Mouse (Mus musculus) embryonic facial prominence, embryonic 11.5 days (tissue): ENCODE measurements at regions not wholly inside any gene's neighbourhood (a gene's known extent, or its start where the extent isn't known, plus 50 kb on each side); places are given as distances from the start of the nearest gene placed in this dataset.

Experiments used
- ATAC-seq: fragments of 200-750 bp; cut with Nextera tagmentation; replicated peaks from 2 replicates; pipeline ENCODE4 v1.8.0; 2017; ENCODE audit warnings: low read depth; ENCODE audit not compliant: insufficient number of reproducible peaks, low FRiP score, low TSS enrichment
- DNase-seq: peaks from one replicate; pipeline ENCODE4 v3.0.0-alpha.2; 2015; ENCODE audit warnings: low spot score
- H3K27ac ChIP-seq: fragments of 300-500 bp; sonication (generic); replicated peaks from 2 replicates; pipeline ENCODE4 v1.5.1; 2014; ENCODE audit warnings: mild to moderate bottlenecking, low read depth, low read length, control low read depth
- H3K27me3 ChIP-seq: fragments of 300-500 bp; sonication (generic); 2 replicates; pipeline ENCODE4 v1.6.1; 2014; ENCODE audit warnings: mild to moderate bottlenecking, low read length, moderate library complexity, mixed read lengths; ENCODE audit not compliant: control insufficient read depth, insufficient read depth
- H3K36me3 ChIP-seq: fragments of 300-500 bp; sonication (generic); replicated peaks from 2 replicates; pipeline ENCODE4 v1.6.1; 2014; ENCODE audit warnings: low read depth, mild to moderate bottlenecking, low read length, moderate library complexity, mixed read lengths; ENCODE audit not compliant: control insufficient read depth, insufficient read depth
- H3K4me1 ChIP-seq: fragments of 300-500 bp; sonication (generic); 2 replicates; pipeline ENCODE4 v1.6.1; 2014; ENCODE audit warnings: low read length, mixed read lengths; ENCODE audit not compliant: control insufficient read depth, insufficient read depth
- H3K4me2 ChIP-seq: fragments of 300-500 bp; sonication (generic); 2 replicates; pipeline ENCODE4 v1.6.1; 2014; ENCODE audit warnings: low read depth, mild to moderate bottlenecking, control low read depth, low read length, moderate library complexity
- H3K4me3 ChIP-seq: fragments of 300-500 bp; sonication (generic); 2 replicates; pipeline ENCODE4 v1.5.1; 2014; ENCODE audit warnings: low read depth, low read length, control low read depth
- H3K9ac ChIP-seq: fragments of 300-500 bp; sonication (generic); replicated peaks from 2 replicates; pipeline ENCODE4 v1.6.1; 2014; ENCODE audit warnings: mild to moderate bottlenecking, control low read depth, low read length
- H3K9me3 ChIP-seq: fragments of 300-500 bp; sonication (generic); replicated peaks from 2 replicates; pipeline ENCODE4 v1.6.1; 2016; ENCODE audit warnings: mild to moderate bottlenecking, low read length, inconsistent platforms, mixed read lengths; ENCODE audit not compliant: control insufficient read depth
- WGBS: fragments of 180-500 bp; shearing (Covaris S2); extraction: QIAGEN DNeasy Blood & Tissue Kit; methylation state at CpG from one replicate; pipeline ENCODE4 v1.1.7; 2014; 5-methylcytosine and 5-hydroxymethylcytosine counted together

- DNase-seq = no peak
- no peak for ATAC-seq
These were observed 539.2 kb downstream of the Kcnj2 start for GRCm38 (mm10) chr11:111605146-111605545.

GRCm38 (mm10) chr11:111610522-111611015 is 544.6 kb downstream of the Kcnj2 start:
- DNase-seq = no peak
- Histone ChIP-seq H3K4me3 (no peak overlapping the region), H3K4me2 (no peak overlapping the region), H3K36me3 (no peaks in the 10 kb centered on the region), H3K27ac (no peak overlapping the region), H3K9me3 (no peaks in the 10 kb centered on the region), H3K9ac (no peak overlapping the region), H3K27me3 (no peaks in the 10 kb centered on the region), H3K4me1 (no peaks in the 10 kb centered on the region)
- 76% methylated on average over 5 of the region's 5 CpGs for WGBS
- no peak for ATAC-seq

More at GRCm38 (mm10) chr11:111605146-111605545, 539.2 kb downstream of the Kcnj2 start:
- Histone ChIP-seq H3K9me3 (no peaks in the 10 kb centered on the region), H3K4me2 (no peak overlapping the region), H3K27me3 (no peaks in the 10 kb centered on the region), H3K9ac (no peak overlapping the region), H3K36me3 (no peaks in the 10 kb centered on the region), H3K4me3 (no peak overlapping the region), H3K27ac (no peak overlapping the region), H3K4me1 (no peaks in the 10 kb centered on the region)
- WGBS = 72% methylated on average over 11 of the region's 11 CpGs

- no peaks in the 10 kb centered on the region for H3K9me3 ChIP-seq
- ATAC-seq = no peak
- no peaks in the 10 kb centered on the region for H3K4me1 ChIP-seq
- H3K27me3 ChIP-seq = no peaks in the 10 kb centered on the region
- DNase-seq = no peak
- no peak overlapping the region for H3K4me2 ChIP-seq
- H3K27ac ChIP-seq = no peak overlapping the region
- WGBS = 76% methylated on average over 7 of the region's 7 CpGs
- H3K4me3 ChIP-seq = no peak overlapping the region
- no peaks in the 10 kb centered on the region for H3K36me3 ChIP-seq
- H3K9ac ChIP-seq = no peak overlapping the region
These were observed 577.6 kb downstream of the Kcnj2 start for GRCm38 (mm10) chr11:111643603-111644002.

- no peaks in the 10 kb centered on the region for H3K36me3 ChIP-seq
- no peak overlapping the region for H3K4me2 ChIP-seq
- no peaks in the 10 kb centered on the region for H3K9me3 ChIP-seq
- no peak overlapping the region for H3K9ac ChIP-seq
- peak; percentile 75 for DNase-seq
- ATAC-seq = no peak
- H3K4me3 ChIP-seq = no peak overlapping the region
- WGBS = 36% methylated on average over 3 of the region's 3 CpGs
- no peak overlapping the region for H3K27ac ChIP-seq
- no peaks in the 10 kb centered on the region for H3K27me3 ChIP-seq
- H3K4me1 ChIP-seq = no peaks in the 10 kb centered on the region
These were observed 586.9 kb downstream of the Kcnj2 start for GRCm38 (mm10) chr11:111652882-111653281.

- Histone ChIP-seq H3K4me1 (no peaks in the 10 kb centered on the region; the same call in 1 of the 2 replicates), H3K4me2 (no peak overlapping the region), H3K4me3 (no peak overlapping the region), H3K27me3 (no peaks in the 10 kb centered on the region), H3K9me3 (no peaks in the 10 kb centered on the region), H3K9ac (no peak overlapping the region), H3K27ac (no peak overlapping the region), H3K36me3 (no peaks in the 10 kb centered on the region)
- DNase-seq (no peak), ATAC-seq (no peak)
- 92% methylated on average over 9 of the region's 9 CpGs for WGBS
These were observed 591.8 kb downstream of the Kcnj2 start for GRCm38 (mm10) chr11:111657778-111658177.

- 0 out of 2 replicates have a peak, but pooled peaks have one; percentile 52 for ATAC-seq
These were observed 592.7 kb downstream of the Kcnj2 start for GRCm38 (mm10) chr11:111658362-111659309.

GRCm38 (mm10) chr11:111663269-111663668 is 597.3 kb downstream of the Kcnj2 start:
- ATAC-seq = no peak
- Histone ChIP-seq H3K27me3 (no peaks in the 10 kb centered on the region; the same call in 1 of the 2 replicates), H3K4me2 (no peak overlapping the region), H3K9ac (no peak overlapping the region), H3K36me3 (no peaks in the 10 kb centered on the region), H3K27ac (no peak overlapping the region), H3K4me1 (no peaks in the 10 kb centered on the region; the same call in 1 of the 2 replicates), H3K9me3 (no peaks in the 10 kb centered on the region), H3K4me3 (no peak overlapping the region)
- peak; percentile 40 for DNase-seq
- 46% methylated on average over 3 of the region's 3 CpGs for WGBS

More at GRCm38 (mm10) chr11:111658362-111659309, 592.7 kb downstream of the Kcnj2 start:
- 25% methylated on average over 15 of the region's 15 CpGs for WGBS
- Histone ChIP-seq H3K4me2 (no peak overlapping the region), H3K4me3 (no peak overlapping the region), H3K27me3 (no peaks in the 10 kb centered on the region; the same call in 1 of the 2 replicates), H3K9ac (no peak overlapping the region), H3K4me1 (no peaks in the 10 kb centered on the region; the same call in 1 of the 2 replicates), H3K9me3 (no peaks in the 10 kb centered on the region), H3K36me3 (no peaks in the 10 kb centered on the region), H3K27ac (no peak overlapping the region)
- peak; percentile 85 for DNase-seq

GRCm38 (mm10) chr11:111666336-111666735 is 600.4 kb downstream of the Kcnj2 start:
- Histone ChIP-seq H3K36me3 (no peaks in the 10 kb centered on the region), H3K9me3 (no peaks in the 10 kb centered on the region), H3K27ac (no peak overlapping the region), H3K4me3 (no peak overlapping the region), H3K4me2 (no peak overlapping the region), H3K4me1 (no peaks in the 10 kb centered on the region), H3K9ac (no peak overlapping the region), H3K27me3 (no peaks in the 10 kb centered on the region; the same call in 1 of the 2 replicates)
- WGBS = 44% methylated on average over 6 of the region's 6 CpGs
- ATAC-seq (no peak), DNase-seq (peak; percentile 85)
